ENCODE assay signal across 28 mouse cellular contexts in genomic region chr2:152192591-152193345, GRCm38 (mm10). TPM values are rescaled to one million over a fixed set of nuclear protein-coding genes. Genes with fewer than 3 reads are reported as not detected.
DNase-seq lines count a peak whose midpoint lies in the region; ATAC-seq and TF ChIP-seq lines count a peak whose summit lies in the region.
"Had no signal": no experiment of that assay in that cellular context is flagged by ENCODE, and none has a peak within 500 bp of the region (broad histone marks: within the 10 kb centered on the region; RNA-seq: fewer than 3 reads in every experiment).

No protein-coding gene starts in this region.

- no peak overlapping the region for H3K27ac ChIP-seq in liver, embryonic 16.5 days (ENCODE audit: low read length)
- H3K27ac ChIP-seq in cerebellum, adult 2 months (ENCODE audit: insufficient read depth, low read length) = no peak overlapping the region
- H3K27ac ChIP-seq: forebrain, embryonic 15.5 days; intestine, embryonic 15.5 days had no signal

- no peak overlapping the region for H3K4me3 ChIP-seq in liver, embryonic 16.5 days (ENCODE audit: low read depth, low read length)
- H3K4me3 ChIP-seq in cerebellum, adult 2 months (replicated peaks; ENCODE audit: insufficient read depth, low read depth, low read length) = no peak overlapping the region
- H3K4me3 ChIP-seq: forebrain, embryonic 15.5 days; intestine, embryonic 15.5 days had no signal

- no peak for TF ChIP-seq CTCF in cerebellum, adult 2 months (IDR thresholded peaks at IDR 0.05; ENCODE audit: borderline replicate concordance, insufficient read depth, low read depth, low read length)

- H3K9ac ChIP-seq in liver, embryonic 16.5 days (ENCODE audit: low read depth, low read length) = no peak overlapping the region
- H3K9ac ChIP-seq: forebrain, embryonic 15.5 days; intestine, embryonic 15.5 days had no signal

- H3K9me3 ChIP-seq in liver, embryonic 16.5 days (replicated peaks; ENCODE audit: control insufficient read depth, low read length) = no peaks in the 10 kb centered on the region
- H3K9me3 ChIP-seq: forebrain, embryonic 15.5 days; intestine, embryonic 15.5 days had no signal

- no peaks in the 10 kb centered on the region; the same call in 1 of the 2 replicates for H3K4me1 ChIP-seq in liver, embryonic 16.5 days (ENCODE audit: control insufficient read depth, low read depth, low read length)
- H3K4me1 ChIP-seq in cerebellum, adult 2 months (ENCODE audit: control insufficient read depth, insufficient read depth, low read length) = peaks cover 3% of the 10 kb centered on the region; the same call in 1 of the 2 replicates
- H3K4me1 ChIP-seq: intestine, embryonic 15.5 days had no signal

- WGBS in liver, embryonic 16.5 days (ENCODE audit: insufficient replicate concordance) = 45% methylated on average over 13 of the region's 13 CpGs
- 68% methylated on average over 13 of the region's 13 CpGs for WGBS in cerebellum, adult 2 months

- DNase-seq in heart, adult 11 months = peak; percentile 64
- no peak for DNase-seq in heart, postnatal 25 days (ENCODE audit: low spot score)
- DNase-seq in c-Kit-positive CD71-positive TER-119-positive erythroid progenitor cells, embryonic 14.5 days (ENCODE audit: low spot score) = peak; percentile 22
- no peak for DNase-seq in urinary bladder, postnatal 14 days (ENCODE audit: low spot score)
- DNase-seq in cerebellum, adult 2 months = no peak
- no peak for DNase-seq in kidney, postnatal 4 days
- DNase-seq: adrenal gland, adult 2 months; adrenal gland, postnatal 36 days; cerebellum, adult 9-10 months; cerebellum, postnatal 36 days; gastrocnemius, postnatal 25 days; heart, adult 18-20 months; kidney, adult 2 months; kidney, postnatal 10 days; layer of hippocampus, adult 9-11 months; lung, postnatal 4 days; midbrain, embryonic 14.5 days; right cerebral cortex, postnatal 14 days had no signal

- intact Hi-C loops in heart, postnatal 25 days (cut with DNase I) = loop anchor here (1.0 kb wide), 1 partner anchor 80 kb away; no protein-coding TSS in a partner anchor

- TF ChIP-seq POLR2A in cerebellum, adult 2 months (IDR thresholded peaks at IDR 0.05; ENCODE audit: borderline replicate concordance, insufficient read depth, low read length) = no peak

- ATAC-seq in liver, embryonic 16.5 days (ENCODE audit: low read depth) = peak; percentile 56
- ATAC-seq: activated CD4-positive, CD25-positive, alpha-beta regulatory T cell, adult 4 months; forebrain, embryonic 15.5 days; hindbrain, embryonic 16.5 days; intestine, embryonic 15.5 days had no signal

- H3K4me2 ChIP-seq in liver, embryonic 16.5 days (ENCODE audit: low read depth, low read length) = no peak overlapping the region
- H3K4me2 ChIP-seq: forebrain, embryonic 15.5 days; heart, embryonic 11.5 days; intestine, embryonic 15.5 days had no signal

- no peaks in the 10 kb centered on the region for H3K36me3 ChIP-seq in liver, embryonic 16.5 days (ENCODE audit: control insufficient read depth, insufficient read depth)
- H3K36me3 ChIP-seq: forebrain, embryonic 15.5 days; intestine, embryonic 15.5 days had no signal

- no peaks in the 10 kb centered on the region for H3K27me3 ChIP-seq in liver, embryonic 16.5 days (ENCODE audit: control insufficient read depth, insufficient read depth, low read depth, low read length)
- H3K27me3 ChIP-seq in cerebellum, adult 2 months (ENCODE audit: control insufficient read depth, insufficient read depth, low read length) = no peaks in the 10 kb centered on the region
- H3K27me3 ChIP-seq: forebrain, embryonic 15.5 days; intestine, embryonic 15.5 days had no signal

RNA-seq across cellular contexts. Expression of gene Csnk2a1, which starts 33.9 kb away (rescaled TPM):
- total RNA-seq in heart, postnatal 25 days (2021) = 100 to 1,000 TPM in 1 of 2 experiments, 10 to 100 TPM in 1; 95.2 to 104 TPM
- polyA plus RNA-seq in liver, embryonic 16.5 days (2015; fragmentation: Nextera tagmentation; extraction: Ambion mirVana) = 33.5 and 36.4 TPM in 2 replicates
- 70.2 and 73.1 TPM in 2 replicates for polyA plus RNA-seq in cerebellum, adult 2 months (2012; rRNA removed)

RNA-seq across cellular contexts. Expression of gene Tcf15, which starts 49.4 kb away (rescaled TPM):
- 10 to 100 TPM; 24.3 to 34.0 TPM for total RNA-seq in heart, postnatal 25 days (2021)
- 0.22 TPM in 1 of 2 replicates, not detected in the other for polyA plus RNA-seq in liver, embryonic 16.5 days (2015; fragmentation: Nextera tagmentation; extraction: Ambion mirVana)
- polyA plus RNA-seq in cerebellum, adult 2 months (2012; rRNA removed) = 2.6 TPM in 2 replicates
- total RNA-seq: CH12.LX; liver, adult 2 months; monocyte, adult 5-6 weeks had no signal
- polyA plus RNA-seq: activated CD4-positive, CD25-positive, alpha-beta regulatory T cell, adult 4 months; C2C12; liver, adult 2 months had no signal

Comparison
In these comparisons a context has a peak if more than half of its experiments do, and no peak if none do; other contexts are left out.
1. DNase-seq: peak in heart, adult 11 months (single experiment) and c-Kit-positive CD71-positive TER-119-positive erythroid progenitor cells, embryonic 14.5 days (single experiment); none in heart, postnatal 25 days (single experiment), urinary bladder, postnatal 14 days (single experiment), cerebellum, adult 2 months (0 of 2) and kidney, postnatal 4 days (0 of 2).